Mouse (Mus musculus): ENCODE measurements around the gene Gm42417.

Gene Gm42417

GRCm38 (mm10) chr1:36513718-36514117 lies 25.5 kb downstream of the Gm42417 start:
- DNase-seq, result peak; percentile 69

GRCm38 (mm10) chr1:36513310-36513709 lies 25.9 kb downstream of the Gm42417 start:
- DNase-seq, result peak; percentile 38

GRCm38 (mm10) chr1:36512966-36513280 lies 26.3 kb downstream of the Gm42417 start:
- no peak for DNase-seq

GRCm38 (mm10) chr1:36512089-36512965 lies 26.9 kb downstream of the Gm42417 start:
- peak; percentile 21 for DNase-seq

GRCm38 (mm10) chr1:36511289-36512021 lies 27.8 kb downstream of the Gm42417 start, which contains the start of gene Cnnm3:
Cnnm3 (plus strand) TSS chr1:36511867.
- peak; percentile 99 for DNase-seq

GRCm38 (mm10) chr1:36508238-36508637 lies 31.0 kb downstream of the Gm42417 start:
- DNase-seq, result peak; percentile 35

GRCm38 (mm10) chr1:36501261-36501660 lies 38.0 kb downstream of the Gm42417 start:
- DNase-seq, result peak; percentile 87

GRCm38 (mm10) chr1:36497312-36497711 lies 41.9 kb downstream of the Gm42417 start:
- DNase-seq, result no peak

- DNase-seq, result peak; percentile 28
Measured at GRCm38 (mm10) chr1:36496719-36497118, 42.5 kb downstream of the Gm42417 start.

GRCm38 (mm10) chr1:36493299-36493698 lies 45.9 kb downstream of the Gm42417 start:
- DNase-seq, result no peak

- DNase-seq, result peak; percentile 66
Measured at GRCm38 (mm10) chr1:36492416-36493139, 46.7 kb downstream of the Gm42417 start.

GRCm38 (mm10) chr1:36489661-36490060 lies 49.6 kb downstream of the Gm42417 start:
- no peak for DNase-seq

GRCm38 (mm10) chr1:36487111-36487510 lies 52.1 kb downstream of the Gm42417 start:
- DNase-seq, result no peak

GRCm38 (mm10) chr1:36485080-36485479 lies 54.1 kb downstream of the Gm42417 start:
- DNase-seq, result no peak

GRCm38 (mm10) chr1:36483825-36484224 lies 55.4 kb downstream of the Gm42417 start:
- DNase-seq, result no peak

Data from lung, postnatal 36 days (tissue).